Mouse (Mus musculus) myocyte (in vitro differentiated cells): Measurements from ENCODE around the gene Elavl1. TPM values are rescaled to one million over a fixed set of nuclear protein-coding genes. Genes with fewer than 3 reads are reported as not detected.
"Not testable (repeated sequence)": the region's sequence is repeated elsewhere in the genome, so short reads cannot be mapped to it uniquely, and the experiment has no call there.

ENCODE experiments used
- H3K27me3 ChIP-seq: one replicate; pipeline ENCODE4 v1.6.1; 2011; ENCODE audit not compliant: control insufficient read depth, insufficient read depth, insufficient read length
- H3K36me3 ChIP-seq: one replicate; pipeline ENCODE4 v1.6.1; 2011; ENCODE audit not compliant: control insufficient read depth, insufficient read depth
- H3K4me2 ChIP-seq: one replicate; pipeline ENCODE4 v1.6.1; 2011; ENCODE audit warnings: low read depth, control low read depth
- H3K4me3 ChIP-seq: one replicate; pipeline ENCODE4 v1.5.1; 2011; ENCODE audit warnings: mild to moderate bottlenecking, control low read depth, moderate library complexity
- H3K79me2 ChIP-seq: one replicate; pipeline ENCODE4 v1.6.1; 2011; ENCODE audit not compliant: control insufficient read depth, insufficient read depth
- H3ac ChIP-seq: one replicate; pipeline ENCODE4 v1.6.1; 2011; ENCODE audit not compliant: control insufficient read depth, insufficient read length
- CEBPB ChIP-seq: IDR thresholded peaks from 2 replicates; pipeline ENCODE4 v1.6.1; 2011; ENCODE audit warnings: mild to moderate bottlenecking, moderate library complexity; ENCODE audit not compliant: poor library complexity, insufficient read depth, severe bottlenecking
- E2F4 ChIP-seq: IDR thresholded peaks from one replicate; pipeline ENCODE4 v1.6.1; 2011; ENCODE audit warnings: mild to moderate bottlenecking, control low read depth, moderate library complexity; ENCODE audit not compliant: insufficient read depth
- MAX ChIP-seq: IDR thresholded peaks from one replicate; pipeline ENCODE4 v1.6.1; 2011; ENCODE audit warnings: low read depth, mild to moderate bottlenecking, control low read depth
- MYOD1 ChIP-seq, 3 experiments: IDR thresholded peaks; one replicate each; pipeline ENCODE4 v1.6.1; 2011; ENCODE audit warnings: control low read depth in 2 of 3, low read depth in 2 of 3, mild to moderate bottlenecking in 2 of 3, moderate library complexity in 1 of 3; ENCODE audit not compliant: insufficient read length in 2 of 3, control insufficient read depth in 1 of 3
- MYOG ChIP-seq, 3 experiments: IDR thresholded peaks; one replicate each; pipeline ENCODE4 v1.6.1; 2011; ENCODE audit warnings: control low read depth in 2 of 3, low read depth in 2 of 3, mild to moderate bottlenecking in 2 of 3; ENCODE audit not compliant: insufficient read length in 2 of 3, control insufficient read depth in 1 of 3, insufficient read depth in 1 of 3
- POLR2A ChIP-seq: IDR thresholded peaks from one replicate; pipeline ENCODE4 v1.6.1; 2011; ENCODE audit warnings: low read depth, mild to moderate bottlenecking, control low read depth, moderate library complexity; ENCODE audit not compliant: insufficient read length
- POLR2AphosphoS2 ChIP-seq: IDR thresholded peaks from one replicate; pipeline ENCODE4 v1.6.1; 2011; ENCODE audit warnings: low read depth, control low read depth; ENCODE audit not compliant: insufficient read length
- REST ChIP-seq: IDR thresholded peaks from one replicate; pipeline ENCODE4 v1.6.1; 2011; ENCODE audit warnings: mild to moderate bottlenecking, control low read depth, moderate library complexity; ENCODE audit not compliant: insufficient read depth, insufficient read length
- SRF ChIP-seq: IDR thresholded peaks from one replicate; pipeline ENCODE4 v1.6.1; 2011; ENCODE audit warnings: low read depth; ENCODE audit not compliant: control insufficient read depth, insufficient read length
- TCF12 ChIP-seq: IDR thresholded peaks from one replicate; pipeline ENCODE4 v1.6.1; 2011; ENCODE audit warnings: mild to moderate bottlenecking, control low read depth; ENCODE audit not compliant: poor library complexity, insufficient read depth, severe bottlenecking
- TCF3 ChIP-seq: IDR thresholded peaks from one replicate; pipeline ENCODE4 v1.6.1; 2011; ENCODE audit warnings: low read depth, control low read depth; ENCODE audit not compliant: insufficient read length
- USF1 ChIP-seq: IDR thresholded peaks from one replicate; pipeline ENCODE4 v1.6.1; 2011; ENCODE audit warnings: low read depth, mild to moderate bottlenecking, control low read depth, moderate library complexity
- polyA plus RNA-seq: library from polyadenylated mRNA; unstranded; fragments of >200 nt; fragmentation: generic; extraction: Trizol; gene quantifications from one replicate; pipeline ENCODE4 v1.2.1, GENCODE M21; 2012; ENCODE audit warnings: missing spikeins

The Elavl1 gene
- polyA plus RNA-seq, 1 experiment: 44.2 TPM

DNA sequence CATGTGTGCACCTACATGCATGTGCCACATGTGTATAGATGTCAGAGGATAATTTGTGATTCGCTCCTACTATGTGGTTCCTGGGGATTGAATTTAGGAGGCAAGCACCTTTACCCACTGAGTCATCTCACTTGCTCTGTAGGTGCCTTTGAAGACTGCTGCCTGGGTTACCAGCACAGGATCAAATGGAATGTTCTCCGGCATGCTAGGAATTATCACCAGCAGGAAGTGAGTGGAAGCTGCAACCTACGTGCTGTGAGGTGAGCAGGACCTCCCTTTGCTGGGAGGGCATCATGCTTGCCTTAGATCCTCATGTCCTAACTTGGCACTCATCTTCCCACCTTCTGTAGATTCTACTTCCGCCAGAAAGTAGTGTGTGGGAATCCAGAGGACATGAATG is 28.5 kb upstream of the Elavl1 start:
- Histone ChIP-seq H3K36me3 (no peaks in the 10 kb centered on the region), H3K4me3 (no peak overlapping the region), H3K4me2 (no peak overlapping the region), H3ac (no peak overlapping the region), H3K79me2 (no peaks in the 10 kb centered on the region), H3K27me3 (no peaks in the 10 kb centered on the region)
- TF ChIP-seq SRF: no peak
- TF ChIP-seq E2F4: no peak
- no peak for TF ChIP-seq POLR2A
- no peak for TF ChIP-seq REST
- TF ChIP-seq MYOD1 (IDR thresholded peaks at IDR 0.05; ENCODE audit: control insufficient read depth in 1 of 3, insufficient read length in 2 of 3, low read depth in 2 of 3): no peak
- no peak for TF ChIP-seq MAX
- TF ChIP-seq MYOG (IDR thresholded peaks at IDR 0.05; ENCODE audit: control insufficient read depth in 1 of 3, insufficient read depth in 1 of 3, insufficient read length in 2 of 3, low read depth in 2 of 3): no peak
- TF ChIP-seq POLR2AphosphoS2: no peak
- TF ChIP-seq CEBPB: no peak
- TF ChIP-seq TCF12: no peak
- TF ChIP-seq USF1: no peak
- TF ChIP-seq TCF3: no peak

DNA sequence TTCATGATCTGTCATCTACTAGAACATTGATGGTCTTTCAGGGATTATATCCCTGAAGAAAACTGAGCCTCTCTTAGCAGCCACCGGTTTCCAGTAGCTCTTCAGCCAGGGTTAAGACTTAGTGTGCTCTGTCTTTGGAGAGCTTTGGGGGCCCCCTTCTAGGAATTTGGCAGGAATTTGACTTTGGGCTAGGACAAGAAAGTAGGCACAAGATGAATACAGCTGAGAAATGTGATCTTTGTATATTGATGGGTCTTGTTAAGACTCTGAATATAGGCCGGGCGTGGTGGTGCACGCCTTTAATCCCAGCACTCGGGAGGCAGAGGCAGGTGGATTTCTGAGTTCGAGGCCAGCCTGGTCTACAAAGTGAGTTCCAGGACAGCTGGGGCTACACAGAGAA is 27.3 kb upstream of the Elavl1 start:
- not testable (repeated sequence) for H3K4me2 ChIP-seq, H3K36me3 ChIP-seq, H3K4me3 ChIP-seq, H3K79me2 ChIP-seq, H3ac ChIP-seq, H3K27me3 ChIP-seq

DNA sequence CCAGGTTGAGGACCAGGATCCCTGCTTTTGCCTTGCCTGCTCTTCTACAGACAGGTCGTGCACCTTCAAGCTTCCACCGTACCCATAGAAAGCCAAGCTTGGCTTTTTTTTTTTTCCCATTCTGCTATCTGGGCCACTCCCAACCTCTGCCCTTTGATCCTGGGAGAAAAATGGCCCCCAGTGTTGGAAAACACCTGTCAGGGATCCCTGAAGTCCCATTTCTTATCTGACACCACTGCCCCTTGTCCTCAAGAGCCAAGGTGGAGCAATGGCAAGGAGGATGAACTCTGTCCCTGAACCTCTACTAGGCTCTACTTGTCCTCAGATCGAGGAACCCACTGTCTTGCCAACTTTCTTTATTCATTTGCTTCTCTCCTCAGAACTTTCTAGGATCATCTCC is 25.4 kb upstream of the Elavl1 start:
- Histone ChIP-seq H3K79me2 (no peaks in the 10 kb centered on the region), H3ac (no peak overlapping the region), H3K36me3 (no peaks in the 10 kb centered on the region), H3K4me3 (no peak overlapping the region), H3K4me2 (no peak overlapping the region), H3K27me3 (no peaks in the 10 kb centered on the region)
- TF ChIP-seq POLR2AphosphoS2: no peak

DNA sequence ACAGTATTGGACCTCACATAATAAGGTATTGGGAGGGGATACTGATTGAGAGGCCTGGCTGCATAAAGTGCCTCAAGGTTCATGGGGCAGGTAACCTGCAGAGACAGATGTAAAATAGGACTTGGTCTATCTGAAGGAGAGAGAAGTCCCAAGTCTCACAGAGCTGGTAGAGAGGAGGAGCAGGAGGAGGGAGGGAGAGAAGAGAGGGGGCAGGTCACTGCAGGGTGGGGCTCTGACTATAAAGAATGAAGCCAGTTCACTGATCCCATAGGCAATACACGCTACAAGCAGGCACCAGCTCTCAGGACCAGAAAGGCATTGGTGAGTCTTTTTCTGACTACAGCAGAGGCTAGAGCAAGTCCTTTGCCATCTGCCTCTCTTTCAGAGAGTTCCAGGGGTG is 24.1 kb upstream of the Elavl1 start:
- H3ac ChIP-seq: no peak overlapping the region
- no peaks in the 10 kb centered on the region for H3K36me3 ChIP-seq
- TF ChIP-seq POLR2AphosphoS2 (no peak), MAX (no peak), TCF3 (no peak), TCF12 (no peak), USF1 (no peak), MYOG (IDR thresholded peaks at IDR 0.05; ENCODE audit: control insufficient read depth in 1 of 3, insufficient read depth in 1 of 3, insufficient read length in 2 of 3, low read depth in 2 of 3) (no peak), SRF (no peak), E2F4 (no peak), REST (no peak), CEBPB (no peak), MYOD1 (IDR thresholded peaks at IDR 0.05; ENCODE audit: control insufficient read depth in 1 of 3, insufficient read length in 2 of 3, low read depth in 2 of 3) (no peak), POLR2A (no peak)
- H3K27me3 ChIP-seq: no peaks in the 10 kb centered on the region
- H3K79me2 ChIP-seq: no peaks in the 10 kb centered on the region
- H3K4me3 ChIP-seq: no peak overlapping the region
- H3K4me2 ChIP-seq: no peak overlapping the region

DNA sequence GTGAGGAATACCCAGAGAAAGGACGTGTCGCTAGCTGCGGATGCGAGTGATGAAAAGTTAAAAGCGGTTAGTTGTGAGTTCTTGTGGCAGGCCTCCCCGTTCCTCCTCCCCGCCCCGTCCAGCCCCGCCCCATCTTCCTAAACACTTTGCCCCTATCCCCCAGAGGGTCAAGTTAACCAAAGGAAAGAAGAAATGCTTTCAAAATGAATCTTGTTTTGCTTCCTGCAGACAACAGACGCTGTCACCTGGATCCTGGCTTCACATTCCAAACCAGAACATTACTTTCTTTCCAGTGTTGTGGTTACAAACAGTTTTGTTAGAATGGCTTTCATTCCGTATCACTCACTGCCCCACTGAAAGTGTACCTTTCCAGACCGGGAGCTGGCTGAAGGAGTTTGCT is 23.1 kb upstream of the Elavl1 start:
- H3K4me2 ChIP-seq: no peak overlapping the region
- H3K4me3 ChIP-seq: no peak overlapping the region
- H3K79me2 ChIP-seq: no peaks in the 10 kb centered on the region
- H3K27me3 ChIP-seq: no peaks in the 10 kb centered on the region
- no peak overlapping the region for H3ac ChIP-seq
- TF ChIP-seq E2F4 (no peak), SRF (no peak), TCF12 (no peak), MAX (no peak), CEBPB (no peak), REST (no peak), TCF3 (no peak), MYOD1 (IDR thresholded peaks at IDR 0.05; ENCODE audit: control insufficient read depth in 1 of 3, insufficient read length in 2 of 3, low read depth in 2 of 3) (no peak), POLR2AphosphoS2 (no peak), MYOG (IDR thresholded peaks at IDR 0.05; ENCODE audit: control insufficient read depth in 1 of 3, insufficient read depth in 1 of 3, insufficient read length in 2 of 3, low read depth in 2 of 3) (no peak), USF1 (no peak), POLR2A (no peak)
- no peaks in the 10 kb centered on the region for H3K36me3 ChIP-seq
